Mouse (Mus musculus) frontal cortex, postnatal 36 days (tissue): Measurements from ENCODE around the gene Scin.
A peak's percentile ranks its signal among the peaks of the same experiment; 100 is the strongest.
"Not testable (repeated sequence)": the region's sequence is repeated elsewhere in the genome, so short reads cannot be mapped to it uniquely, and the experiment has no call there.

Experiments
- DNase-seq, 2 experiments: peaks; one replicate each; pipeline ENCODE4 v3.0.0; 2022; ENCODE audit warnings: low spot score in 2 of 2

Scin gene

DNA sequence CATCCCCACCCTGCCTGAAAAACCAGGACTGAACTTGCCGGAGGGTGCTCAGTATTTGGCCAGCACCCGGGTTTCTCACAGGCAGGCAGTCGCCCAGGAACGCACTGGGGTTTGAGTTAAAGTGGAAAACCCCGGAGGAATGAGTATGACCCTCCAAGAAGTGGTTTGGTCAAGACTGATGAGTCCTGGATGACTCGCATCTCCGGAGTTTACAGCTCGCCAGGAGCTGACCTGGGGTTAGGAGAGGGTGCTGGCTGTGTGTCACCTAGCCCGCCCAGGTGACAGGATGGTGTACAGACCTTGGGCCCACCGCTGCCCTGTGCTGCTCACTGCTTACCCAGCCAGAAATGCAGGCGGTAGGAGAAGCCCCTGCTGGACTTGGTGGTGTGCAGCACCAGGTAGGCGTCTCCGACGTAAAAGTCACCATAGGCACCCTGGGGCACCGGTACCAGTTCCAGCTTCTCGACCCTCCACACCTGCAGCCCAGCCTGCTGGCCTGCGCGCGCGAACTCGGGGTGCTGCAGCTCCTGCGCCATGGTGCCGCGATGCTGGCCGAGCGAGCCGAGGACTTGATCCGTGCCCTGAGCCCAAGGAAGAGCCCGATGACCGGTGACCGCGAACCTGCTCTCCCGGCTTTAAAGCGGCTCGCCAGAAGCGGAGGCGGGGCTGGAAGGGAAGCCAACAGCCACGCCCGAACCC lies at the start of gene Scin:
TSS of gene Scin (minus strand) at position 656 of the 699 bp plus-strand sequence.
- peak in 1 of 2 experiments; percentile 8 for DNase-seq

DNA sequence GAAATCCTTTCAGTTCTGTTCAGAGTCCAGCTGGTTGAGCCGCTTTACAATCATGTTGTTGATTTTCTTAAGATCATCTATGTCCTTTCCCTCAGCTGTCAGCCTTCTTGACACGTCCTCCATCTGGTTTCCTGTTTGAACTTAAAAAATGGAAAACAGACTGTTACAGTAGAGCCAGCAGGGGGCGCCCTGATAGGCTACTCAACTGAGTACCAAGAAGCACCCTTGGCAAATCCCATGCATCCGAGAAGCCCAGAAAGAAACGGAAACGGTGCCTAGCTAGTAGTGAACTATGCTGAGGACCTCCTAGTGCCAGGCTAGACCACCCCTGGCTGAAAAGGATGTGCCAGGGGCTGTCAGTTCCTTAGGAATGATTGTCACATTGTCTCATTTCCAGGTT lies 43.1 kb upstream of the Scin start:
- DNase-seq: peak in 1 of 2 experiments; percentile 13

DNA sequence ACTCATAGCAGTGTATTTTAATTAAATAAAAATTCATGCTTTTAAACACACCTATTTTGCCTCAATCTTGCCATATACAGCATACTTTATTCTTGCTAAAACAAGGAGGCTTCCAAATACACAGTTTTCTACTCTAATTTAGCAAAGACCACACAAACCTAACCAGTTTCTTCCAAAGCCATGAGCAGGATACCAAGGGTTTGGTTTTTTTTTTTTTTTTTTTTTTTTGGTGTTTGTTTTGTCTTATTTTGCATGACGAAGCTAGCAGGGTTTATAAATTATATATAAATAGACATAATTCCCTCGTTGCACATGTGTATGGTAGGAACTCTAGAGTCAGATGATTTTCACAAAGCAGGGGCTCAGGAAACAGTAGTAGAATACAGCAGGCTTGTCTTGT lies 42.1 kb upstream of the Scin start:
- DNase-seq: no peak

DNA sequence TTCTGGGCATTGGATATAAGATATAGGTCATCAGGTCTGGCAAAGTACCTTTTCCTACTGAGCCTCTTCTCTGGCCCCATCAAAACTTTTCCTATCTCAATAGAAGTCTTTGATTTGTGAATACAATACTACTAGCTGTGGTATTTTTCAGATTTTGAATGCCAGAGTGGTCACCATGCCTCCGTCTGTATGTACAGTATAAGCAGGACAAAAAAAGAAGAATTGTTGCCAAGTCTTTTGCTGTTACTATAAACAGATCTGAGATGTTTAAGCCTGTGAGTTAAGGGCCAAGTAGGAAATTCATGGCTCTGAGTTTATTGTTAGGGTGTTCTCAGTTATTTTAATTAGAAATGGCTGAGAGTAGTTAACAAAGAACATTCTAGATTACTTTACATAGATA lies 41.1 kb upstream of the Scin start:
- DNase-seq: not testable (repeated sequence)

DNA sequence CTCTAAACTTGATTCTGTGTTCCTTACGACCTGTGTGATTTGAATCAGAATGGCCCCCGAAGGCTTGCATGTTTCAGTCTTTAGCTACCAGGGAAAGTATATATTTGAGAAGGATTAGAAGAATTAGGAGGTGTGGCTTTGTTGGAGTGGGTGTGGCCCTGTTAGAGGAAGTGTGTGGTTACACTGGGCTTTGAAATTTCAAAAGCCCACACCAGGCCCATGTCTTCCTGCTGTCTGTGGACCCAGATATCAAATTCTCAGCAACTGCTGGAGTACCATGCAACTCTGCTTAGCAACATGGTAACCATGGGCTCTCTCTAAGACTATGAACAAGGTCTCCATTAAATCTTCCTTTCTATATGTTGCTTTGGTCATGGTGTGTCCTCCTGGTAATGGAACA lies 37.6 kb upstream of the Scin start:
- DNase-seq: no peak

DNA sequence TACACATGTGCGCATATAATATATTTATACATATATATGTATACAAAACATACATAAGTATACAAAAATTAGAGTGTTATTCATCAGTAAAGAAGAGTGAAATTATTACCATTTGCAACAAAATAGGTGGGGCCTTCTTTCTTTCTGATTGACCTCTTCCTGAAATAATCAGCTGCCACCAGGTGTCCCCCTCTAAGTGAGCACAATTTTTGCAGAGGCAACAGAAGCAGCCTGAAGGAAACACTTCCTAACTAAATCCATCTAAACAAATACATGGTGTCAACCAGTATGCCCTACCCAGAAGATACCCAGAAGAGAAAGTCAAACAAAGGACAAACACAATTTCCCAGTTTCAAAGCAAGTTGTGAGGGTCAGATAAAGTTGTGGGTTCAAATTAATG lies 35.6 kb upstream of the Scin start:
- no peak for DNase-seq

- DNase-seq: peak in 1 of 2 experiments; percentile 43
Measured at GRCm38 (mm10) chr12:40164621-40165020, 30.6 kb upstream of the Scin start.

DNA sequence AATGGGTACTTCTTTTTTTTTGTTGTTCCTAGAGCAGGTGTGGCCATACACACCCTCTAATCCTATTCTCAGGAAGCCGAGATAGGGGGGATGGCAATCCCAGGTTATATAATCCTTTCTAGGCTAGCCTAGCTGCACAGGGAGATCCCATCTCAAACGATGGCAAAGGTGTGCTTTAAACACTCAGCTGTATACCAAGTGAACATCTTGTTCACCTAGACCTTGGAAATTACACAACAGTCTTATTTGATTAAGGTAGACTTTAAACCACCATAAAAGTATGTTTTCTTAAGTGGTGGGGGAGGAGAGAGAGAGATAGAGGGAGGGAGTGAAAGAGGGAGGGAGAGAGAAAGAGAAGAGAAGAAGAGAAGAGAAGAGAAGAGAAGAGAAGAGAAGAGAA lies 26.7 kb upstream of the Scin start:
- DNase-seq: no peak

GRCm38 (mm10) chr12:40154188-40154587 lies 20.2 kb upstream of the Scin start:
- DNase-seq: no peak

DNA sequence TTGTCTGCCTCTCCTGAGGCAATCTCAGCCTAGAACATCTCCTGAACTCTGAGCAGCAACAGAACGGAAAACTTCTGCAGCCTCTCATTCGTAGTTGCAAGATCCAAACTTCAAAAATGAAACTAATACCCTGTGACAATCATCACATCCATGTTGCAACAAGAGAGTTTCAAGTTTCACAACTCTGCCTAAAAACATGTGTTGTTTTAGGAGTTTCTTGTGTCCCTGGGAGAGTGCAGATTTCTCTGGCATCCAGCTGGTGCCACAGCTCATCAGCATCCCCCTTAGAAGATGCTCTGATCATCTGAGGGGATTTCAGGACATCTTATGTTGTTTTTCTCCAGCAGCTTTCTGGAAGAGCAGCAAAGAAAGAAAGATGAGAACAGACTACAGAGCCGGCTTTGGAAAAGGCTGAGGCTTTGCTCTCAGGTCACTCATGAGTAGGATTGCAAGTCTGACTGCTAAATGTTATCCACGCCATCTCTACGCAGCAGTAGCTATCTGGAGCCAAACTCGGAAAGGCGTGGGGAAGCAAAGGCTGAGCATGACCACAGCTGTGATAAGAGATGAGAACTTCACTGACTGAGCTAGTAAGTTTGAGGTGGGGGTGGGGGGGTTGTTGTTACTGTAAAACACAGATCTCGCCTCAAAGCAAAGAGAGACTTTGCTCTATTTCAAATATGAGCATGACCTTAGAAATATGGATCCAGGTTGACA lies 18.5 kb upstream of the Scin start:
- DNase-seq: no peak

GRCm38 (mm10) chr12:40147319-40147718 lies 13.3 kb upstream of the Scin start:
- DNase-seq: no peak

- no peak for DNase-seq
Measured at GRCm38 (mm10) chr12:40146510-40146909, 12.5 kb upstream of the Scin start.

GRCm38 (mm10) chr12:40140706-40141105 lies 6.7 kb upstream of the Scin start:
- no peak for DNase-seq

DNA sequence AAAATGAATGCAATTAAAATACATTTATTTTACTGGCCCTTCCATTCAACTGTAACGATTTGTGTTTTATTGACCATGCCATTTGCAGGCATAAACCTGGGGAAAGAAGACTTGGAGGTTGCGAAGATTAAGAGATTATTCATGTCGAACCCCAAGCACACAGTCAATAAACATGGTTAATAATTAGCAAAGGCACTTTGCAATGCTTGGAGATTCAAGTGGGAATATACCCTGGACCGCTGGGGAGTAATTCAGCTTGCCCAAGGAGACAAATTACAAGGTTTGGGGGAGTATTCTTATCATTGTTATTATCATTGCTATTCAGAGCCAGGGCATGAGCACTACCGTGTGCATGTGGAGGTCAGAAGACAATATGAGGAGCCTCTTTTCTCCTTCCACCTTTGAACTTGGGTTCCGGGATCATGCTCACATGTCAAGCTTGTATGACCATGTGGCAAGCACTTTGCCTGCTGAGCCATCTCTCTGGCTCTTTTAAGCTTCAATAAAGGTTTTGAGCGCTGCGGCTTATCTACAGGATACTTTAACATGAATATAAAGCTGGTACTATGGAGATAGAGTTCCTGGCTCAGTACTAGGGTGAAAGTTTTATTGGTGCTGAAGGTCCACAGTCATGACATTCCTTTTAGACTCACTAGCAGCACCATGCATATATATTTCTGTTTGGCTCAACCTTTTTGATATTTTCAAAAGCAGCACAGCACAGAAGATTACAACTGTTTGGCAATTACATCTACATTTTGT lies 5.6 kb upstream of the Scin start:
- no peak for DNase-seq

GRCm38 (mm10) chr12:40134529-40134928 lies 501 bp upstream of the Scin start:
- no peak for DNase-seq

DNA sequence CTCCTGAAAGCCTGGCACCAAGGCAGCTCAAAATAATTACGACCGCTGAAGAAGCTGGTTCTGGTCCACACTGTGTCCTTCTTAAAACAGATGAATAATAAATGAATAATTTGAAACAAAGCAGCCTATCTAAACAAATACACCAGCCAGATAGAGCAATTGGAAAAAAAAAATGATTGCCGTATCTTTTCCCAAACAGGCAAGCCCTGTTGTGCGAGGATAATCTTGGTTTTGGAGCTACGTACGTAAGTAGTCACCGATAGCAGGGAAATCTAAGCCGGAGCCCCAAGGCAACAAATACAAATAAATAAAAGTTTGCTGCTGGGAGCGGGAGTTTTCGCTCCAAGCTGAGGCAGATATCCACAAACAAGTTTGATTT lies 845 bp downstream of the Scin start:
- DNase-seq: peak in 1 of 2 experiments; percentile 8

GRCm38 (mm10) chr12:40118872-40119271 lies 15.2 kb downstream of the Scin start:
- DNase-seq: no peak

- no peak for DNase-seq
Measured at GRCm38 (mm10) chr12:40117045-40117444, 17.0 kb downstream of the Scin start.

DNA sequence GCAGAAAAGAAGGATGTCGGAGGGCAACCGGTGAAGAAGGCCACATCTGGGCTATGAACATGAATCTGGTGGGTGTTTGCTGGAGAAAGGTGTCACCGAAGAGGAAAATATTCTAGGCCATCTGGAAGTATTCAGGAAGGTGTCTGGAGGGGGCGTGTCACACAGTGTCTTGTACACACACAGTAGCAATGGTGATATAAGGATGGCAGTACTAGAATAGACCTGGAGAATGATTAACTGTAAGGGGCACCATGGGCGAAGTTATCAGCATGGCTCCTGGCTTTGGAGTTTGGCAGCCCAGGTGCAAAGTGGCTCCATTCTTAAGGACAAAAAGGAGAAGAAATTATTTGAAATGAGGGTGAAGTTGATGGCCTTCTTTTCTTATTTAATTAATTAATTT lies 17.8 kb downstream of the Scin start:
- no peak for DNase-seq

- DNase-seq: no peak
Measured at GRCm38 (mm10) chr12:40114883-40115282, 19.1 kb downstream of the Scin start.

DNA sequence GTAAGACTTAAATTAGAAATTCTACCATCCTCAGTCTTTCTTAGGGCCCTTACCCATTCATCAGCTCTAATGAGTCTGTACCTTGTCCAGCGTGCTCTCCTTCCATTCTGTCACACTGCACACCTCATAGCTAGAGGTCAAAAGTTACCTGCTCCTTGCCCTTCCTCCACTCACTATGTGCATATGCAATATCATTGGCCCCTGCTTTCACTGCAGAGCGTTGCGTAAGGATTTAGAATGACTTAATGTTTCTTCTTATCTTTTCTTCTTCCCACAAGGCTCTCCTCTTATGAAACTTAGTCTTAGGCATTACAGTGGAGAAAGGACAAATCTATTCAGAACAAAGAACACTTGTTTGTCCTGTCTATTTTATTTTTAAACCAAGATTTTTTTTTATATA lies 20.0 kb downstream of the Scin start:
- no peak for DNase-seq

DNA sequence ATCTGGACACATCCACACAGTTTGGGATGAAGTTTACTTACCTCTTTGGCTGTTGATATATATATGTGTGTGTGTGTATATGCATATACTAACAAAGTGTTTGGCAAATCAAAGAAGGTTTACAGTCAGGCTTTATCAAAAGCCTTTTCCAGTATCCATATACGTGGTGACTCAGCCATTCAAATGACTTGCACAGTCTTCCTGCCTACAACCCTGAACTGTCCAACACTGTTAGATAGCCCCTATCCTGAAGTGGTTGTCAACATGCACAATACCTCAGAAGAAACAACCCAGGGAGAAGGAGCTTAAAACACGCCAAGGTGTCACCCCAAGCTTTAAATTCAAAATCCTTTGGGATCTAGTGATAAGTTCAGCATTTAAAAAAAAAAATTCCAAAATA lies 20.4 kb downstream of the Scin start:
- DNase-seq: no peak

GRCm38 (mm10) chr12:40109227-40109626 lies 24.8 kb downstream of the Scin start:
- DNase-seq: no peak
